Mouse (Mus musculus) layer of hippocampus, adult 9-11 months (tissue): ENCODE data around the gene Abca1.

Experiments
- DNase-seq: peaks from one replicate; pipeline ENCODE4 v3.0.0; 2022

The Abca1 gene

DNA sequence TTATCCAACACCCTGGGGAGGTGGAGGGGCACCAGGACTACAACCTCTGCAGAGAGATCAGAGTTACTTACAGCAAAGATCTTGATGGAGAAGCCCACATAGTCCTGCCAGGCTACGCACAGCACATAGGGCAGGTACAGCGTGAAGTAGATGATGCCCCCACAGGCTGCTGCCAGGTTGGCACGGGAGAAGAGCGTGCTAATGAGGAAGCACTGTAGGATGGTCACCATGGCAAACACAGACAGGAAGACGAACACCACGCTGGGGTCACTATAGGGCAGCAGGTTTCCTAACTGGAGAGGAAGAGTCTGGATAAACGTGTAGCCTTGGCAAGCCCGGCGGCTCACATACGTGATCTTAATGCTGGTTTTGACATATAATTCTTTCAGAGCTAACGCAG lies 77.8 kb downstream of the Abca1 start:
- DNase-seq = no peak

DNA sequence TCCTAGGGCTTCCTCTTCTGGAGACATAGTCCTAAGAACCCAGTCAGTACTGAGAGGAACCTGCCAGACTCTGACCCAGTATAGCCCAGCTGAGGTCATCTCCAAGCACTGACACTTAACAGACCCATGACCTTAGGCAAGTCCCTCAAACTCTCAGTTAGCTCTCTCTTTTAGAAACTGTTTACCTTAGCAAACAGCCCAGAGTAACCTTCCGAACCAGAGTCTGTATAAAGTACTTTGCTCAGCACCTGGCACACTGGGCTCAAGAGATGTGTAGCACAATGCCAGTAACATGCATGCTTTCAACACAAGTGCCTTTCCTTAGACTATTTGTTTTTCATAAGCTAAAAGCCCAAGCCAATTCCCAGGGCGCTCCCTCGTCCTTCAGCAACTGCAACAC lies 79.4 kb downstream of the Abca1 start:
- no peak for DNase-seq

DNA sequence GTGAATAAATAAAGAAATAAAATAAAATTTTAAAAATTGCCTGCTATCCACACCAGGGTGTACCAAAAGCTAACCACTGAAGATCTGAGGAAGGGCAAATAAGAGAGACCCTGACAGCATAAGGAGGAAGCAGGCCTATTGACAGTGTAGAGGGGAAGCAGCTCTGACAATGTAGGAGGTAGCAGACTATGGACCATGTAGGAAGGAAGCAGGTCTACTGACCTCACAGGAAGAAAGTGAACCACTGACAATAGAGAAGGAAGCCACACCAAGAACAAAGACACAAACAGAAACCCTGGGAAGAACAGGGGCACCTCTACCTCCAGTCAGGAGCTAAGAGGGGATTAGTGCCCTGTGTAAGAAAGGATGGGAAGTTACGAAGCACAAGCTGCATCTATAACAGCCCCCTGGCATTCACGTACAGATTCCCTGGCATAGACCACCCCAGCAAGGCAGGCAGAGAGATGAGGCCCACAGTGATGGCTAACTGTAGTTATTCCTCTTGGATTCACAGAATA lies 80.8 kb downstream of the Abca1 start:
- DNase-seq = no peak

- no peak for DNase-seq
Observed at GRCm38 (mm10) chr4:53076788-53077350, 82.8 kb downstream of the Abca1 start.

- DNase-seq = no peak
Observed at GRCm38 (mm10) chr4:53073025-53073424, 86.7 kb downstream of the Abca1 start.

GRCm38 (mm10) chr4:53062301-53063008 lies 97.2 kb downstream of the Abca1 start:
- no peak for DNase-seq

DNA sequence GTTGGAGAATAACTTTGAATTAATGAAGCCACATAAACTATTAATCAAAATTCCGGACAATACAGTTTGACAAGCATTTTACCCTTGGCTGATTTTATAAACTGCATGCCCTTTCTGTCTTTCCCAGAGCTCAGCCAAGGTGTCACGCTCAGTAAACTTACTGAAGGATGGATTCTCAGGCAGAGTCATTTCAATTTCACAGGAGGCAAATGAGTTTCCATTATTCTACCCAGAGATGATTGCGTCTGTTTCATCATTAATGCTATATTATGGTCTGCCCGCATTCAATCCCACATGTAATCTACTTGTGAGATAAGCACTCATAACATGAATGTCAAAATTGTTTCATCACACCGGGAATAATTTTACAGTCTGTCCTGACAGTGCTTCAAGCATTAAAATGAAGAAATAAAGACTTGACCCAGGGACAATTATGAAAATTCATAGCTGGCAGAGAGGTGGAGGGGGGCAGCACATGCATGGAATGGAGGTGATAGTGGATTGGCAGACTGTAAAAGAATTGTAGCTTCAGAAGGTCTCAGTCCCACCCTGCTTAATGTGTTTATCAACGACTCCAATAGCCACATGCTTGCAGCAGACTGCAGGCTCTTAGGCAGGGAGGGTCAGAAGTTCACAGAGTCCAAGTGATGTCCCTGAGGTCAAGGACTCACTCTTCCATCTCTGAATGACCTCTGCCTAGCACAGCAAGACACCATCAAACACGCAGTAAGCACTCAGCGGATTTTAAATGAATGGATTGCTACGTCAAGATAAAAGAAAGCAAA lies 113.3 kb downstream of the Abca1 start:
- DNase-seq = no peak

DNA sequence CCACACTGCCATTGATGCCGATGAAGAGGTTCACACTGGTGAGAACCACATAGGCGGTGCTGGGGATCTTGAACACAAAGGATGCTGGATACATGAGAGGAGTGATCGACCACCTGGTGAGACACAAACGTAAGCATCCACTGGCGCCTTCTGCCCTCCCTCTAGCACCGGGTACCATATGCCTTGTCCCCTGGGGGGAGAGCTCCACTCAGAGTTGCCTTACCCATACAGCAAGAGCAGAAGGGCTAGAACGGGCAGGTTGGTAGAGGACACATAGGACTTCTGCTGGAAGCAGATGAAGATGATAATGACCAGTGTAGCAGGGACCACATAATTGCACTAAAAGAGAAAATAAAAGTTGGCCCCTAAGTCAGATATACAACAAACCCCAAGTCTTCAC lies 113.9 kb downstream of the Abca1 start:
- DNase-seq = no peak

DNA sequence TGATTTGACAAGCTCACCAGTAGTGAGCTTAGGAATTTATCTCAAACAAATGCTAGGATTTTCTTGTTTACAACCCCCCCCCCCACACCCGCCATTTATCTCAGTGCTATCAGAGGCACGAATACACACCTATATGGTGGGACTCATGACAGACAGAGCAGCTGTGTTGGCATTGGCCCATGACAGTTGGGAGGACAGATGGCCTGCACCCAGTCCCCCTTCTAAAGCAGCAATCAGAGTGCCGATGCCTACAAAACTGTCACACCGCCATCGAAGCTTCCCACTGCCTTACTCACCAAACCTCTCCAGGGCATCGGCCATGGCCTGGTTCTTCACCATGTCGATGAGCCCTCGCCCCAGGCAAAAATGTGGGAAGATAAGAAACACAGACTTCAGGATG lies 115.9 kb downstream of the Abca1 start:
- DNase-seq = peak; percentile 35

GRCm38 (mm10) chr4:53030326-53030948 lies 129.3 kb downstream of the Abca1 start:
- DNase-seq = peak; percentile 15

DNA sequence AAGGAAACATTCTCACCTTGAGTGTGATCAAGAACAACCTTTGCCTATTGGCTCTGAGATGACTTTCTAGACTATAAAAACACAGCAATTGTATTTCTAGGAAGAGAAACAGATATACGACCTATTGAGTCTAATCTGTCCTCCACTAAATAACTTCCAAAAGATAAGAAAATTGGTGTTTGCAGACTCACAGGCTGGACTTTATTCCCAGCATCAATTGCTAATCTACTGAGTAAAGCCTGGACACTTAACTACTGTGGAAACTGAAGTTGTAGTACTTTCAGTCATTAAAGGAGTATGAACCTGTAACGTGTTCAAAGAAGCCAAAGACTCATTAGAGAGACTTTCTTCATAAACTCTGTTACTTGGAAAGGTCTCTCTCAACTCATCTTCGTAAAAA lies 131.9 kb downstream of the Abca1 start:
- DNase-seq = no peak

- no peak for DNase-seq
Observed at GRCm38 (mm10) chr4:53024397-53024796, 135.3 kb downstream of the Abca1 start.

GRCm38 (mm10) chr4:53023189-53023925 lies 136.3 kb downstream of the Abca1 start:
- DNase-seq = no peak

DNA sequence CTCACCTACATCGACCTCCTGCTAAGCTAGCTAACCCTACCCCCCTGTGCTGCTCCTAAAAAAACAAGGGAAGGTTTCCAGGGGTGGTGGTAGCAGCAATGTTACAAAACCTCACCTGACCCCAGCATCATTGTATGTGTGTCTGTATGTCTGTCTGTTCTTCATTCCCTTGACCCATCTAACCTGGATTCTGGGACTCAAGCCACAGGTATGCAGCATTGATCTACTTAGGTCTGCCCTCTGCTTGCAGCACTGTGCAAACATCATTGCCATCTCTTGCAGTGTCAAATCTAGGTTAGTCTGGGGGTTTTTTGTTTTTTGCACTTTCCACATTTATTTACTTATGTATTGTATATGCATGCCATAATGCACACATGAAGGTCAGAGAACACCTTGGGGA lies 141.3 kb downstream of the Abca1 start:
- DNase-seq = no peak

- DNase-seq = no peak
Observed at GRCm38 (mm10) chr4:53015024-53015423, 144.7 kb downstream of the Abca1 start.

GRCm38 (mm10) chr4:53014421-53014820 lies 145.3 kb downstream of the Abca1 start:
- DNase-seq = no peak

DNA sequence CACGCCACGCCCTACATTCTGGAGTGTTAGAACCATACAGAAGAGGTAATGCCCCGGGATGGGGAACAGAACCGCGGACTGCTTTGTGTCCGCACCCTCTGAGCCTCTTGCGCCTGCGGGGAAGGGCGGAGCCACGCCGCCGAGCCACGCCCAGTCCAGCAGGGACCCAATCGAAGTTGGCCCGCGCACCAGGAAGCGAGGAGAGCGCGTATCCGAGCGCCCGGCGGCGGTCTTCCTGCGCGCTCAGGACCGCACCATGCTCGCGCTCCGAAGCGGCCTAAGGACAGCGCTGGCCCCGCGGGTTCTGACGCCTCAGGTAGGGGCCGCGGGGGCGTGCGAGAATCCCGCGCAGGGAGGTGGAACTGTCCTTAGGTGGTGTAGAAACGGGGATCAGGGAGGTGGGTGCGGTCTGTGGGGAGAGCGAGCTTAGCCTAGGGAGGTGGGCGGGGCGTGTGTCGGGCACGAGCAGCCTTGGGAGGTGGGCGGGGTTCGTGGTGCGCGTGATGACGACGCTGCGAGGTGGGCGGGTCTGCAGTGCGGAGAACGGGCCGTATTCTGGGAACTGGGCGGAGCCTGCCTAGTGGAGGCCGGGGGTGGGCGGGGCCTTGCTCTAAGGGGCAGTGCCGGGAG lies 147.8 kb downstream of the Abca1 start, which contains the start of gene Nipsnap3b:
TSS of gene Nipsnap3b (plus strand) at position 149 of the 630 bp plus-strand sequence.
- peak; percentile 98 for DNase-seq

- DNase-seq = no peak
Observed at GRCm38 (mm10) chr4:53009871-53010270, 149.8 kb downstream of the Abca1 start.

DNA sequence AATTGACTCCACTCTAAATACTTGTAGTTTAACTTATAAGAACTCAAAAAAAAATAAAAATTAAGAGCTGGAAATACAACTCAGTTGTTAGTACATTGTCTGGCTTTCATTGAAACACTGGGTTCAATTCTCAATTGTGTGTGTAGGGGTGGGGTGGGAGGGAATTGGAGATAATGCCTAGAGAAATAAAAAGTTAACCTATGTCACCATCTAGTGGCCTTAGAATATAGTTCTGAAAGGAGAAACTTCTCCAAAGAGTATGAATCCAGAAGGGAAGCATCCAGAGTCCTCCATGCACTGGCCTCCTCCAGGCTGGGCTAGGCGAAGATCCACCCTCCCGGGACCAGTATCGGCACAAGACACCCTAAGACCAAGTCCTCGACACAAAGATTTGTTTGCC lies 150.5 kb downstream of the Abca1 start:
- DNase-seq = no peak

- DNase-seq = no peak
Observed at GRCm38 (mm10) chr4:53000154-53000553, 159.5 kb downstream of the Abca1 start.

DNA sequence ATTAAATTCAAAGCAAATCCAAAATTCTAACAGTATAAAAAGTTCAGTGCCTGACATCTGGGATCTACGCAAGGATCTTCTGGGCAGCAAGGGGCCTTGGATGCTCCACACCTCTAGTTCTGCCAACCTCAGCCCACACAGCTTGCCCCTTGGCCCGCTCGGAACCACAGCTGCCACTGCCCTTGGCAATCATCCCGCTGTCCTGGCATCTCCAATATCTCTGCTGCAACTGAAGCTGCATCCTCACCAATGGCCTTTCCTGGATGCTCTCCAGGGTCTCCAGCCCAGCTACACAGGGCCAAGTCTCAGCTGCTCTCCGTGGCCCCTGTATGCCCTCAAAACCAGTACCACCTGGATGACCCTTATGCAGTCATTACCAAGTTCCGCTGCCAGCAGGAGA lies 160.2 kb downstream of the Abca1 start:
- DNase-seq = no peak

DNA sequence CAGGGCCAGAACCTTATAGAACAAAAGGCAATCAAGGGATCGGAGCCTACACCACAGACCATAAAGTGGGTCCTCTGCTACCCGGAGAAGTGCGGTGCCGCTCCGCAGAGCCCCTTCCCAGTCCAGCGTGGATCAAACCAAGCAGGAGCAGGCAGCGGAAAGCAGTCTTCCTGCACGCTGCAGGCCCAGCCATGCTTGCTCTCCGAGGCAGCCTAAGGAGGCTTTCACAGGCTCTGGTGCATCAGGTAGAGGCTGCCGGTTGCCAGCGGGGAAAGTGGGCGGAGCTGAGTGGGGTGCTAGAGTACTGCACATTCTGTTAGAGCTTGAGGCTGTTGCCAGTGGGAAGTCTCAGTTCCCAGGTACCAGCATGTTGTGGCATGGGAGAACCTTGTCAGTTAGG lies 170.4 kb downstream of the Abca1 start, which contains the start of gene Nipsnap3a:
TSS of gene Nipsnap3a (plus strand) at position 25 of the 400 bp plus-strand sequence.
- no peak for DNase-seq
